Mouse (Mus musculus): ENCODE measurements around the gene Twsg1.

- TF ChIP-seq CTCF (IDR thresholded peaks at IDR 0.05; ENCODE audit: control insufficient read depth, insufficient read depth, insufficient read length) (no peak), MAX (IDR thresholded peaks at IDR 0.05) (no peak), CEBPB (IDR thresholded peaks at IDR 0.05; ENCODE audit: low read depth) (no peak), USF1 (IDR thresholded peaks at IDR 0.05; ENCODE audit: low read depth) (no peak), MYOG (IDR thresholded peaks at IDR 0.05; ENCODE audit: control insufficient read depth, extremely low read depth, insufficient read length) (no peak), MYOD1 (IDR thresholded peaks at IDR 0.05; ENCODE audit: control insufficient read depth, insufficient read length, low read depth) (no peak), FOSL1 (IDR thresholded peaks at IDR 0.05; ENCODE audit: insufficient read depth, low read length, poor library complexity, severe bottlenecking) (no peak)
These were observed 5.6 kb downstream of the Twsg1 start for GRCm38 (mm10) chr17:65945420-65945819.

All from C2C12 (cell line).